Mouse (Mus musculus) urinary bladder, postnatal 0 days (tissue): ENCODE data around the gene Scp2. TPM values are rescaled to one million over a fixed set of nuclear protein-coding genes. Genes with fewer than 3 reads are reported as not detected.

Experiments used
- microRNA-seq: library from miRNA; unstranded; fragments of <30 nt; microRNA quantifications from one replicate; pipeline ENCODE4, GENCODE M21; 2016
- polyA plus RNA-seq: library from polyadenylated mRNA; unstranded; fragments of >200 nt; fragmentation: Nextera tagmentation; extraction: Ambion mirVana; gene quantifications from 2 replicates; pipeline ENCODE4 v1.2.1, GENCODE M21; 2015

Scp2 gene
- polyA plus RNA-seq: 276 and 291 TPM in 2 replicates

GRCm38 (mm10) chr4:108144880-108145279 lies at the start of gene Scp2:
Gene Scp2 (minus strand): TSS chr4:108144998.

GRCm38 (mm10) chr4:108165152-108165895 lies 20.5 kb upstream of the Scp2 start, which contains the start of gene Echdc2:
Gene Echdc2 (plus strand): TSS chr4:108165437.

GRCm38 (mm10) chr4:108096345-108096744 lies 48.5 kb downstream of the Scp2 start, which contains the start of gene Podn:
Gene Podn (minus strand): TSS chr4:108096445.

Small RNA genes lying within 50 kb of the gene (microRNA-seq; reads per million reads assigned to microRNA genes)
- not detected for gene Mir6397

Other genes starting within 250 kb of the Scp2 start
- gene Cpt2, start 221.4 kb downstream of the Scp2 start, polyA plus RNA-seq: 48.1 and 50.4 TPM in 2 replicates
- 0.31 and 0.46 TPM in 2 replicates for gene Slc1a7, start 176.7 kb downstream of the Scp2 start, polyA plus RNA-seq
- 2.8 and 3.9 TPM in 2 replicates for gene Podn, start 48.6 kb downstream of the Scp2 start, polyA plus RNA-seq
- 21.7 and 22.4 TPM in 2 replicates for gene Echdc2, start 20.4 kb upstream of the Scp2 start, polyA plus RNA-seq
- gene Zyg11a, start 73.0 kb upstream of the Scp2 start, polyA plus RNA-seq: 0.05 and 0.11 TPM in 2 replicates
- gene Zyg11b, start 156.1 kb upstream of the Scp2 start, polyA plus RNA-seq: 6.1 and 6.5 TPM in 2 replicates
- gene Coa7, start 183.1 kb upstream of the Scp2 start, polyA plus RNA-seq: 31.3 and 33.4 TPM in 2 replicates
- not detected in 2 replicates for gene Shisal2a, start 238.4 kb upstream of the Scp2 start, polyA plus RNA-seq